Comparison of ENCODE assay signal across 8 mouse cellular contexts in genomic region chr6:54034471-54034870, GRCm38 (mm10). TPM values are rescaled to one million over a fixed set of nuclear protein-coding genes. Genes with fewer than 3 reads are reported as not detected.
DNase-seq lines count a peak whose midpoint lies in the region; ATAC-seq and TF ChIP-seq lines count a peak whose summit lies in the region.

No protein-coding gene starts in this region.

- no peak overlapping the region; the same call in 1 of the 2 replicates for H3K9ac ChIP-seq in forebrain, embryonic 15.5 days (replicated peaks)
- no peak overlapping the region for H3K9ac ChIP-seq in lung, postnatal 0 days (replicated peaks; ENCODE audit: low read depth)

- no peaks in the 10 kb centered on the region for H3K9me3 ChIP-seq in forebrain, embryonic 15.5 days
- H3K9me3 ChIP-seq in lung, postnatal 0 days (ENCODE audit: low read length), result peaks cover 5% of the 10 kb centered on the region; the same call in 1 of the 2 replicates

- intact Hi-C loops in heart, postnatal 36 days (cut with DNase I), result loop anchor here (1.0 kb wide), 1 partner anchor 131 kb away; no protein-coding TSS in a partner anchor

- H3K79me3 ChIP-seq in C2C12 (ENCODE audit: low read depth), result no peaks in the 10 kb centered on the region

- peak; percentile 65 for ATAC-seq in forebrain, embryonic 15.5 days (replicated peaks)
- peak; percentile 34 for ATAC-seq in lung, postnatal 0 days

- no peaks in the 10 kb centered on the region for H3K27me3 ChIP-seq in C2C12 (ENCODE audit: control insufficient read depth, insufficient read depth, insufficient read length)
- no peaks in the 10 kb centered on the region for H3K27me3 ChIP-seq in forebrain, embryonic 15.5 days
- H3K27me3 ChIP-seq in lung, postnatal 0 days (replicated peaks; ENCODE audit: insufficient read depth, low read length), result peaks cover 27% of the 10 kb centered on the region; the same call in 1 of the 2 replicates

- H3K4me1 ChIP-seq in forebrain, embryonic 15.5 days, result peaks cover 22% of the 10 kb centered on the region
- peaks cover 12% of the 10 kb centered on the region; the same call in 1 of the 2 replicates for H3K4me1 ChIP-seq in lung, postnatal 0 days (ENCODE audit: insufficient read depth, low read depth, low read length)

- DNase-seq in adrenal gland, postnatal 25 days, result peak; percentile 74
- DNase-seq in heart, postnatal 36 days, result peak; percentile 74 to 79
- DNase-seq in layer of hippocampus, adult 8-10 months (ENCODE audit: low spot score in 2 of 2), result peak; percentile 29 to 51
- DNase-seq in lung, postnatal 0 days (ENCODE audit: low spot score), result peak; percentile 74
- DNase-seq in ovary, postnatal 10 days (ENCODE audit: low spot score), result peak; percentile 40
- DNase-seq in thymus, postnatal 10 days (ENCODE audit: low spot score in 2 of 2), result peak; percentile 30 to 68

- no peak for TF ChIP-seq EP300 in lung, postnatal 0 days (IDR thresholded peaks at IDR 0.05)

- WGBS in forebrain, embryonic 15.5 days, result 1% methylated on average over 9 of the region's 9 CpGs
- 5% methylated on average over 9 of the region's 9 CpGs for WGBS in lung, postnatal 0 days

- H3K4me3 ChIP-seq in C2C12 (ENCODE audit: insufficient read depth, poor library complexity, severe bottlenecking), result no peak overlapping the region
- H3K4me3 ChIP-seq in forebrain, embryonic 15.5 days, result peak overlapping the region; percentile 20; the same call in 1 of the 2 replicates
- H3K4me3 ChIP-seq in lung, postnatal 0 days (ENCODE audit: low read depth, low read length), result no peak overlapping the region

- H3K79me2 ChIP-seq in C2C12 (ENCODE audit: control insufficient read depth, insufficient read depth), result no peaks in the 10 kb centered on the region

- no peaks in the 10 kb centered on the region for H3K36me3 ChIP-seq in C2C12 (ENCODE audit: control insufficient read depth, insufficient read depth)
- H3K36me3 ChIP-seq in forebrain, embryonic 15.5 days, result no peaks in the 10 kb centered on the region
- no peaks in the 10 kb centered on the region for H3K36me3 ChIP-seq in lung, postnatal 0 days (ENCODE audit: insufficient read depth, low read length)

- peak overlapping the region; percentile 44 for H3K4me2 ChIP-seq in forebrain, embryonic 15.5 days (replicated peaks)
- no peak overlapping the region for H3K4me2 ChIP-seq in lung, postnatal 0 days (replicated peaks; ENCODE audit: low read depth, low read length)

- TF ChIP-seq CTCF in C2C12 (IDR thresholded peaks at IDR 0.05; ENCODE audit: control insufficient read depth, insufficient read depth, insufficient read length), result peak; percentile 82
- peak; percentile 89 for TF ChIP-seq CTCF in lung, postnatal 0 days (IDR thresholded peaks at IDR 0.05)

- H3ac ChIP-seq in C2C12 (ENCODE audit: control insufficient read depth, insufficient read length, low read depth), result no peak overlapping the region

- H3K27ac ChIP-seq in forebrain, embryonic 15.5 days (replicated peaks), result peak overlapping the region; percentile 62
- H3K27ac ChIP-seq in lung, postnatal 0 days (ENCODE audit: low read length), result no peak overlapping the region

TF ChIP-seq in C2C12, 6 proteins besides CTCF, POLR2A, EP300 and RAD21:
- no peak for TF ChIP-seq MYOD1 (IDR thresholded peaks at IDR 0.05; ENCODE audit: control insufficient read depth, insufficient read length, low read depth)
- no peak for TF ChIP-seq MAX (IDR thresholded peaks at IDR 0.05)
- no peak for TF ChIP-seq USF1 (IDR thresholded peaks at IDR 0.05; ENCODE audit: low read depth)

RNA-seq across cellular contexts. Expression of gene Chn2, which starts 4.9 kb away (rescaled TPM):
- polyA plus RNA-seq in C2C12 (2012; fragmentation: generic; extraction: Trizol), result 6.4 TPM
- total RNA-seq in adrenal gland, postnatal 25 days (2021), result 4.8 and 10.4 TPM in 2 replicates
- polyA plus RNA-seq in forebrain, embryonic 15.5 days (2015; fragmentation: Nextera tagmentation; extraction: Ambion mirVana), result 41.6 and 46.2 TPM in 2 replicates
- total RNA-seq in heart, postnatal 36 days (2021), result 1 to 10 TPM; 2.6 to 3.2 TPM
- total RNA-seq in layer of hippocampus, adult 8-10 months (2022), result 10 to 100 TPM; 22.1 to 26.4 (median 24.1) TPM
- polyA plus RNA-seq in lung, postnatal 0 days (2015; fragmentation: Nextera tagmentation; extraction: Ambion mirVana), result 6.8 and 7.0 TPM in 2 replicates

RNA-seq across cellular contexts. Expression of gene Cpvl, which starts 56.0 kb away (rescaled TPM):
- polyA plus RNA-seq in C2C12 (2012; fragmentation: generic; extraction: Trizol), result not detected
- not detected in 2 replicates for total RNA-seq in adrenal gland, postnatal 25 days (2021)
- polyA plus RNA-seq in forebrain, embryonic 15.5 days (2015; fragmentation: Nextera tagmentation; extraction: Ambion mirVana), result not detected in 2 replicates
- total RNA-seq in heart, postnatal 36 days (2021), result not detected
- not detected for total RNA-seq in layer of hippocampus, adult 8-10 months (2022)
- polyA plus RNA-seq in lung, postnatal 0 days (2015; fragmentation: Nextera tagmentation; extraction: Ambion mirVana), result 0.18 TPM in 2 replicates
